Mouse (Mus musculus) forebrain, embryonic 11.5 days (tissue): ENCODE measurements at regions not wholly inside any gene's neighbourhood (a gene's known extent, or its start where the extent isn't known, plus 50 kb on each side); places are given as distances from the start of the nearest gene placed in this dataset.

Experiments
- ATAC-seq: fragments of 200-750 bp; cut with Nextera tagmentation; replicated peaks from 2 replicates; pipeline ENCODE4 v1.8.0; 2017; ENCODE audit warnings: moderate TSS enrichment; ENCODE audit not compliant: low FRiP score
- DNase-seq: peaks from one replicate; pipeline ENCODE4 v3.0.0-alpha.2; 2017; ENCODE audit warnings: low spot score
- H3K27ac ChIP-seq: fragments of 300-500 bp; sonication (generic); 2 replicates; pipeline ENCODE4 v1.5.1; 2014; ENCODE audit warnings: low read depth, low read length
- H3K27me3 ChIP-seq: fragments of 300-500 bp; sonication (generic); 2 replicates; pipeline ENCODE4 v1.6.1; 2014; ENCODE audit warnings: mild to moderate bottlenecking, low read length, mixed read lengths; ENCODE audit not compliant: control insufficient read depth, insufficient read depth
- H3K36me3 ChIP-seq: fragments of 300-500 bp; sonication (generic); 2 replicates; pipeline ENCODE4 v1.6.1; 2014; ENCODE audit warnings: mild to moderate bottlenecking, low read length, moderate library complexity, mixed read lengths; ENCODE audit not compliant: control insufficient read depth, insufficient read depth
- H3K4me1 ChIP-seq: fragments of 300-500 bp; sonication (generic); replicated peaks from 2 replicates; pipeline ENCODE4 v1.6.1; 2014; ENCODE audit warnings: low read length, mixed read lengths; ENCODE audit not compliant: control insufficient read depth, insufficient read depth
- H3K4me2 ChIP-seq: fragments of 300-500 bp; sonication (generic); 2 replicates; pipeline ENCODE4 v1.6.1; 2014; ENCODE audit warnings: low read depth, mild to moderate bottlenecking, low read length, moderate library complexity, mixed read lengths; ENCODE audit not compliant: severe bottlenecking
- H3K4me3 ChIP-seq: fragments of 300-500 bp; sonication (generic); 2 replicates; pipeline ENCODE4 v1.5.1; 2014; ENCODE audit warnings: low read depth, low read length
- H3K9ac ChIP-seq: fragments of 300-500 bp; sonication (generic); 2 replicates; pipeline ENCODE4 v1.6.1; 2014; ENCODE audit warnings: low read length
- H3K9me3 ChIP-seq: fragments of 300-500 bp; sonication (generic); 2 replicates; pipeline ENCODE4 v1.6.1; 2016; ENCODE audit warnings: low read length, mixed read lengths; ENCODE audit not compliant: control insufficient read depth
- WGBS: fragments of 180-500 bp; shearing (Covaris S2); extraction: QIAGEN DNeasy Blood & Tissue Kit; methylation state at CpG from one replicate; pipeline ENCODE4 v1.1.7; 2014; 5-methylcytosine and 5-hydroxymethylcytosine counted together

- Histone ChIP-seq H3K4me3 (no peak overlapping the region), H3K9me3 (no peaks in the 10 kb centered on the region), H3K27ac (no peak overlapping the region), H3K27me3 (no peaks in the 10 kb centered on the region), H3K4me2 (no peak overlapping the region), H3K36me3 (no peaks in the 10 kb centered on the region), H3K9ac (no peak overlapping the region), H3K4me1 (no peaks in the 10 kb centered on the region; the same call in 1 of the 2 replicates)
- ATAC-seq (0 out of 2 replicates have a peak, but pooled peaks have one; percentile 30), DNase-seq (no peak)
- 31% methylated on average over 11 of the region's 11 CpGs for WGBS
Measured at GRCm38 (mm10) chr14:54145743-54146741, 107.9 kb downstream of the Dad1 start.

GRCm38 (mm10) chr14:54143828-54144227 is 110.1 kb downstream of the Dad1 start:
- Histone ChIP-seq H3K27me3 (no peaks in the 10 kb centered on the region), H3K9ac (no peak overlapping the region), H3K36me3 (no peaks in the 10 kb centered on the region), H3K27ac (no peak overlapping the region), H3K4me2 (no peak overlapping the region), H3K4me3 (no peak overlapping the region), H3K4me1 (no peaks in the 10 kb centered on the region; the same call in 1 of the 2 replicates), H3K9me3 (no peaks in the 10 kb centered on the region)
- ATAC-seq (no peak), DNase-seq (no peak)
- 89% methylated on average over 1 of the region's 1 CpGs for WGBS

GRCm38 (mm10) chr14:54138288-54138687 is 115.6 kb downstream of the Dad1 start:
- Histone ChIP-seq H3K9me3 (no peaks in the 10 kb centered on the region), H3K27me3 (no peaks in the 10 kb centered on the region), H3K4me3 (no peak overlapping the region), H3K36me3 (no peaks in the 10 kb centered on the region), H3K4me1 (no peaks in the 10 kb centered on the region), H3K27ac (no peak overlapping the region), H3K4me2 (no peak overlapping the region), H3K9ac (no peak overlapping the region)
- ATAC-seq (no peak), DNase-seq (no peak)
- WGBS = 88% methylated on average over 3 of the region's 3 CpGs

GRCm38 (mm10) chr14:54136538-54136937 is 117.4 kb downstream of the Dad1 start:
- ATAC-seq = no peak
- Histone ChIP-seq H3K9ac (no peak overlapping the region), H3K27me3 (no peaks in the 10 kb centered on the region), H3K36me3 (no peaks in the 10 kb centered on the region), H3K4me2 (no peak overlapping the region), H3K27ac (no peak overlapping the region), H3K9me3 (no peaks in the 10 kb centered on the region), H3K4me3 (no peak overlapping the region), H3K4me1 (no peaks in the 10 kb centered on the region)
- 92% methylated on average over 3 of the region's 3 CpGs for WGBS
- DNase-seq = no peak

GRCm38 (mm10) chr14:54128334-54128733 is 125.6 kb downstream of the Dad1 start:
- DNase-seq = no peak
- 88% methylated on average over 4 of the region's 4 CpGs for WGBS

GRCm38 (mm10) chr14:54125510-54125909 is 128.4 kb downstream of the Dad1 start:
- Histone ChIP-seq H3K9ac (no peak overlapping the region), H3K4me1 (peaks cover 5% of the 10 kb centered on the region; the same call in 1 of the 2 replicates), H3K9me3 (no peaks in the 10 kb centered on the region), H3K27me3 (no peaks in the 10 kb centered on the region), H3K4me2 (no peak overlapping the region), H3K27ac (no peak overlapping the region), H3K4me3 (no peak overlapping the region), H3K36me3 (no peaks in the 10 kb centered on the region)
- ATAC-seq (0 out of 2 replicates have a peak, but pooled peaks have one; percentile 24), DNase-seq (no peak)

More at GRCm38 (mm10) chr14:54128334-54128733, 125.6 kb downstream of the Dad1 start:
- Histone ChIP-seq H3K9me3 (no peaks in the 10 kb centered on the region), H3K36me3 (no peaks in the 10 kb centered on the region), H3K4me3 (no peak overlapping the region), H3K9ac (no peak overlapping the region), H3K27me3 (no peaks in the 10 kb centered on the region), H3K27ac (no peak overlapping the region), H3K4me2 (no peak overlapping the region), H3K4me1 (peaks cover 5% of the 10 kb centered on the region; the same call in 1 of the 2 replicates)
- ATAC-seq = no peak

GRCm38 (mm10) chr14:54121973-54122372 is 131.9 kb downstream of the Dad1 start:
- Histone ChIP-seq H3K9me3 (no peaks in the 10 kb centered on the region; the same call in 1 of the 2 replicates), H3K36me3 (no peaks in the 10 kb centered on the region), H3K4me3 (no peak overlapping the region), H3K27ac (no peak overlapping the region), H3K9ac (no peak overlapping the region), H3K27me3 (no peaks in the 10 kb centered on the region), H3K4me2 (no peak overlapping the region), H3K4me1 (peaks cover 5% of the 10 kb centered on the region; the same call in 1 of the 2 replicates)
- 86% methylated on average over 7 of the region's 7 CpGs for WGBS
- DNase-seq = no peak
- ATAC-seq = no peak

GRCm38 (mm10) chr14:54121340-54121739 is 132.6 kb downstream of the Dad1 start:
- Histone ChIP-seq H3K4me2 (no peak overlapping the region), H3K27me3 (no peaks in the 10 kb centered on the region), H3K4me1 (peaks cover 5% of the 10 kb centered on the region; the same call in 1 of the 2 replicates), H3K4me3 (no peak overlapping the region), H3K36me3 (no peaks in the 10 kb centered on the region), H3K9me3 (no peaks in the 10 kb centered on the region; the same call in 1 of the 2 replicates), H3K27ac (no peak overlapping the region), H3K9ac (no peak overlapping the region)
- ATAC-seq (no peak), DNase-seq (no peak)
- WGBS = 80% methylated on average over 4 of the region's 4 CpGs
